In the genomic region with DNA sequence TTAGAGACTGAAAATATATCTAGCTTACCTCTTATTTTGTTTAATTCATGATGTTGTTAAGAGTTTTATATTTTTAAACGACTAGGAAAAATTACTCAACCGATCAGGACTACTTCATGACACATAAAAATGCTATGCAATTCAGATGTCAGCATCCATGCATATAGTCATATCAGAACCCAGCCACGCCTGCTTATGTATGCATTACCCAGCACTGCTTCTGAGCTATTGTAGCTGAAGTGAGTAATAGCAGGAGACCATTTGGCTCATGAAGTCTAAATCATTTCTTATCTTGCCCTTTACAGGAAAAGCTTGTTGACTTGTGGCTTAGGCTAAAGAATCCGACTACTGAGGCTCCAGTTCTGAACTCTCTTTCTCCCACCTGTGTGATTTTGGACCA, we compare ENCODE assay signal across 22 mouse cellular contexts.
"Had no signal": no experiment of that assay in that cellular context is flagged by ENCODE, and none has a peak within 500 bp of the region (broad histone marks: within the 10 kb centered on the region; RNA-seq: fewer than 3 reads in every experiment).

No protein-coding gene starts in this region.

- H3K4me2 ChIP-seq: heart, embryonic 12.5 days; hindbrain, embryonic 12.5 days; hindbrain, embryonic 14.5 days; intestine, embryonic 15.5 days; limb, embryonic 12.5 days; limb, embryonic 15.5 days; liver, embryonic 12.5 days had no signal

- H3K4me1 ChIP-seq: heart, embryonic 10.5 days; heart, embryonic 12.5 days; intestine, embryonic 15.5 days; liver, embryonic 12.5 days had no signal

- H3K9ac ChIP-seq: heart, embryonic 12.5 days; hindbrain, embryonic 12.5 days; hindbrain, embryonic 14.5 days; intestine, embryonic 15.5 days; limb, embryonic 12.5 days; limb, embryonic 15.5 days; liver, embryonic 12.5 days had no signal

- H3K27ac ChIP-seq: heart, embryonic 10.5 days; hindbrain, embryonic 10.5 days; hindbrain, embryonic 12.5 days; hindbrain, embryonic 14.5 days; intestine, embryonic 15.5 days; layer of hippocampus, adult 2 months; limb, embryonic 12.5 days; liver, embryonic 12.5 days had no signal

- ATAC-seq: hindbrain, embryonic 16.5 days; inflammation-experienced regulatory T-cells, adult 6 months; intestine, embryonic 15.5 days; intestine, postnatal 0 days; liver, embryonic 12.5 days had no signal

- H3K36me3 ChIP-seq: heart, embryonic 10.5 days; heart, embryonic 12.5 days; hindbrain, embryonic 10.5 days; hindbrain, embryonic 12.5 days; intestine, embryonic 15.5 days; limb, embryonic 12.5 days; limb, embryonic 15.5 days; liver, embryonic 12.5 days had no signal

- DNase-seq: heart, adult 18-20 months; heart, postnatal 10 days; heart, postnatal 4 days; kidney, adult 18-20 months; kidney, adult 8-10 months; kidney, postnatal 10 days; kidney, postnatal 25 days; kidney, postnatal 4 days; left cerebral cortex, postnatal 4 days had no signal

- H3K27me3 ChIP-seq: hindbrain, embryonic 12.5 days; intestine, embryonic 15.5 days; limb, embryonic 12.5 days; limb, embryonic 15.5 days; liver, embryonic 12.5 days had no signal

- H3K9me3 ChIP-seq: heart, embryonic 10.5 days; heart, embryonic 12.5 days; hindbrain, embryonic 10.5 days; hindbrain, embryonic 12.5 days; intestine, embryonic 15.5 days; limb, embryonic 12.5 days; limb, embryonic 15.5 days; liver, embryonic 12.5 days had no signal

- H3K4me3 ChIP-seq: heart, embryonic 10.5 days; heart, embryonic 12.5 days; hindbrain, embryonic 10.5 days; hindbrain, embryonic 12.5 days; intestine, embryonic 15.5 days; layer of hippocampus, adult 2 months; limb, embryonic 12.5 days; limb, embryonic 15.5 days; liver, embryonic 12.5 days had no signal
